Mouse (Mus musculus): ENCODE data around the gene Usp30. TPM values are rescaled to one million over a fixed set of nuclear protein-coding genes. Genes with fewer than 3 reads are reported as not detected.
A peak's percentile ranks its signal among the peaks of the same experiment; 100 is the strongest.

Usp30 gene
- polyA plus RNA-seq, 1 experiment from 2014 or later = 12.7 TPM

- peaks cover 19% of the 10 kb centered on the region for H3K36me3 ChIP-seq
- H3K4me2 ChIP-seq (replicated peaks) = peak within 1 kb of the TSS; percentile 93
- H3K9me3 ChIP-seq (replicated peaks) = no peaks in the 10 kb centered on the region
- WGBS = under 1% methylated on average over 69 of the region's 69 CpGs
- peak within 1 kb of the TSS; percentile 93 for H3K27ac ChIP-seq (replicated peaks)
- H3K4me1 ChIP-seq = peaks cover 27% of the 10 kb centered on the region
- peak within 1 kb of the TSS; percentile 71 for H3K4me3 ChIP-seq (replicated peaks)
- H3K27me3 ChIP-seq = no peaks in the 10 kb centered on the region
- ATAC-seq (ENCODE audit: insufficient number of reproducible peaks, low FRiP score, low TSS enrichment, low read depth) = peak; percentile 32; the same call in 1 of the 2 replicates
- H3K9ac ChIP-seq = peak within 1 kb of the TSS; percentile 68
Observed at GRCm38 (mm10) chr5:114127374-114128349, 62.4 kb downstream of the Usp30 start, which contains the start of gene Alkbh2. Gene Alkbh2, minus strand, starts transcription at chr5:114128218.

GRCm38 (mm10) chr5:114129550-114130210, 64.4 kb downstream of the Usp30 start:
- H3K9me3 ChIP-seq (replicated peaks) = no peaks in the 10 kb centered on the region
- peak overlapping the region; percentile 100 for H3K4me2 ChIP-seq (replicated peaks)
- WGBS = 74% methylated on average over 15 of the region's 15 CpGs
- no peaks in the 10 kb centered on the region for H3K27me3 ChIP-seq
- peaks cover 30% of the 10 kb centered on the region for H3K4me1 ChIP-seq
- no peaks in the 10 kb centered on the region for H3K36me3 ChIP-seq
- H3K27ac ChIP-seq (replicated peaks) = no peak overlapping the region
- ATAC-seq (ENCODE audit: insufficient number of reproducible peaks, low FRiP score, low TSS enrichment, low read depth) = no peak
- no peak overlapping the region for H3K9ac ChIP-seq
- peak overlapping the region; percentile 84 for H3K4me3 ChIP-seq (replicated peaks)

DNA sequence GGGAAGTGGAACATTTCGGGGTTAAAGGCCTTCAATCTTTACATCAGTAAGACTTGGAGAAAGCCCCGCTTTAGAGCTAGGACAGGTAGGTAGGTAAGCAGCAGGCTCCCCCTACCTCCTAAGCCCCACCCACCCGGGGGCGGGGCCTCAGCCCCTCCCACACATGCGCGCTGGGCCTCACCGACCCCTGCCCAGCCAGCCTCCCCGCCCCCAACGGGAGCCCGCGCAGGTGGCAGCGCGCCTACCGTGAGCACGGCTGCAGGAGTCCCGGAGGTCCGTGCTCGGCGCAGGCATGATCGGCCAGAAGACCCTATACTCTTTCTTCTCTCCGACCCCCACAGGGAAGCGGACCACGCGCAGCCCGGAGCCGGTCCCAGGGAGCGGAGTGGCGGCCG, 64.9 kb downstream of the Usp30 start, which contains the start of gene Ung:
TSS of gene Ung (plus strand) at position 176 of the 395 bp plus-strand sequence.
- Histone ChIP-seq H3K4me2 (replicated peaks) (peak within 1 kb of the TSS; percentile 100), H3K27ac (replicated peaks) (peak within 1 kb of the TSS; percentile 49), H3K9me3 (replicated peaks) (no peaks in the 10 kb centered on the region), H3K27me3 (no peaks in the 10 kb centered on the region), H3K36me3 (no peaks in the 10 kb centered on the region), H3K4me1 (peaks cover 30% of the 10 kb centered on the region), H3K9ac (peak within 1 kb of the TSS; percentile 58), H3K4me3 (replicated peaks) (peak within 1 kb of the TSS; percentile 84)
- WGBS = 2% methylated on average over 29 of the region's 29 CpGs
- peak; percentile 30; the same call in 1 of the 2 replicates for ATAC-seq (ENCODE audit: insufficient number of reproducible peaks, low FRiP score, low TSS enrichment, low read depth)

DNA sequence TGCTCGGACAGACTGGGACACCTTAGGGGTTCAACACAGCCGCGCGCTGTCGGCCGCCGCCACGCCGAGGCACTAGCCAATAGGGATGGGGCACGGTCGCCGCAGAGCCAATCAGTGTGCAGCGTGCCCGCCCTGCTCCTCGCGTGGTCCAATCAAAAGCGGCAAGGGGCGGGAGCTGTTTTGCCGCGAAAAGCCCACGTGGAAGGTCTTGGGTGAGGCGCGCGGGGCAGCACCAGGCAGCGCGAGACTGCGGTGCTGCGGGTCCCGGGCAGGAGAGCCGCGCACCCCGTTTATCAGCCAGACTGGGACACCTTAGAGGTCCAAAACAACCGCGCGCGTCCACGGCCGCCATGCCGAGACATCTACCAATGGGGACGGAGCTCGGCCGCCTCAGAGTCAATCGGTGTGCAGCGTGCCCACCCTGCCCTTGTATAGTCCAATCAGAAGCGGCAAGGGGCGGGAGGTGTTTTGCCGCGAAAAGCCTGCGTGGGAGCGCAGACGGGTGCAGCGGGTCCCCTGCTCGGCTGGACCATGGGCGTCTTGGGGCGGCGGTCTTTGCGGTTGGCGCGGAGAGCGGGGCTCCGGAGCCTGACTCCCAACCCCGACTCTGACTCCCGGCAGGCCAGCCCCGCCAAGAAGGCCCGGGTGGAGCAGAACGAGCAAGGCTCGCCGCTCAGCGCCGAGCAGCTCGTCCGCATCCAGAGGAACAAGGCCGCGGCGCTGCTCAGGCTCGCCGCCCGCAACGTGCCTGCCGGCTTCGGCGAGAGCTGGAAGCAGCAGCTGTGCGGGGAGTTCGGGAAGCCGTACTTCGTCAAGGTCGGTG, 65.6 kb downstream of the Usp30 start:
- peak overlapping the region; percentile 100 for H3K4me2 ChIP-seq (replicated peaks)
- H3K4me3 ChIP-seq (replicated peaks) = peak overlapping the region; percentile 84
- H3K27ac ChIP-seq (replicated peaks) = peak overlapping the region; percentile 49; the same call in 1 of the 2 replicates
- peak overlapping the region; percentile 58 for H3K9ac ChIP-seq
- H3K9me3 ChIP-seq (replicated peaks) = no peaks in the 10 kb centered on the region
- peaks cover 30% of the 10 kb centered on the region for H3K4me1 ChIP-seq
- H3K36me3 ChIP-seq = peaks cover under 1% of the 10 kb centered on the region; the same call in 1 of the 2 replicates
- WGBS = under 1% methylated on average over 87 of the region's 87 CpGs
- no peaks in the 10 kb centered on the region for H3K27me3 ChIP-seq
- peak; percentile 98 for ATAC-seq (ENCODE audit: insufficient number of reproducible peaks, low FRiP score, low TSS enrichment, low read depth)

DNA sequence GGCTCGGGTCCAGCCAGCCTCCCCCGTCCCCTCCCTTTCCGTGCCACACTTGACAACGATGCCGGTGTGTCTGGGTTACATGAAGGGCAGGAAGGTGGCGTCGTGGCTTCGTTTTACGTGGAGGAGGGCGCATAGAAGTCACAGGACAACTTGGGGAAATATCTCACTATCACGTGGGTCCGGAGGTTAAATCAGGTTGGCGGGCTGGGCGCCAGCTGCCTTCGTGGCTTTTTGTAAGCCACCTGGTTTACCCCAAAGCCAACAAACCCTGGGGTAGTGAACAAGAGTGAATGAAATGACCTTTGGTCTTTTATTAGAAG, 66.2 kb downstream of the Usp30 start:
- no peak for ATAC-seq (ENCODE audit: insufficient number of reproducible peaks, low FRiP score, low TSS enrichment, low read depth)
- Histone ChIP-seq H3K4me1 (peaks cover 30% of the 10 kb centered on the region), H3K9ac (peak overlapping the region; percentile 49; the same call in 1 of the 2 replicates), H3K4me3 (replicated peaks) (peak overlapping the region; percentile 84), H3K4me2 (replicated peaks) (peak overlapping the region; percentile 100), H3K9me3 (replicated peaks) (no peaks in the 10 kb centered on the region), H3K27ac (replicated peaks) (peak overlapping the region; percentile 49; the same call in 1 of the 2 replicates), H3K36me3 (peaks cover 6% of the 10 kb centered on the region), H3K27me3 (no peaks in the 10 kb centered on the region)
- WGBS = under 1% methylated on average over 15 of the region's 15 CpGs

DNA sequence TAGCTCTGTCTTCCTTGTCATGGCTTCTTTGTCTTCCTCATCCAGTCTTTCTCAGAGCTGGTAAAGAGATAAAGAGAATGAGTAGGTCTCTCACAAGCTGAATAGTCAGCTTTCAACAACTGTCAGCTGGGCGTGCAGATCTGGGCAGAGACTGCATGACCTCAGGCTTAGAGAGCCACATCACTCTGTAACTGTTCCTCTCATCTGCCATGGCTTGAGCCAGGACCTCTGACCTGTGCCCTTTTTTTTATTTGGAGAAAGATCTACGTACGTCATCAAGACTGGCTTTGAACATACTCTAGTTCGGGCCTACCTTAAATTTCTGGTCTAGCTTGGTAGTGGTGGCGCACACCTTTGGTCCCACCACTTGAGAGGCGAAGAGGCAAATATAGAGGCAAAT, 67.6 kb downstream of the Usp30 start:
- no peak for ATAC-seq (ENCODE audit: insufficient number of reproducible peaks, low FRiP score, low TSS enrichment, low read depth)
- no peak overlapping the region for H3K9ac ChIP-seq
- no peak overlapping the region for H3K4me3 ChIP-seq (replicated peaks)
- 86% methylated on average over 6 of the region's 6 CpGs for WGBS
- no peak overlapping the region for H3K4me2 ChIP-seq (replicated peaks)
- no peaks in the 10 kb centered on the region for H3K9me3 ChIP-seq (replicated peaks)
- peaks cover 18% of the 10 kb centered on the region for H3K36me3 ChIP-seq
- H3K27me3 ChIP-seq = no peaks in the 10 kb centered on the region
- H3K27ac ChIP-seq (replicated peaks) = no peak overlapping the region
- peaks cover 26% of the 10 kb centered on the region for H3K4me1 ChIP-seq

GRCm38 (mm10) chr5:114134091-114134534, 68.9 kb downstream of the Usp30 start:
- no peak overlapping the region for H3K4me3 ChIP-seq (replicated peaks)
- no peak overlapping the region for H3K27ac ChIP-seq (replicated peaks)
- WGBS = 43% methylated on average over 6 of the region's 6 CpGs
- ATAC-seq (ENCODE audit: insufficient number of reproducible peaks, low FRiP score, low TSS enrichment, low read depth) = no peak
- H3K4me1 ChIP-seq = peaks cover 33% of the 10 kb centered on the region
- no peaks in the 10 kb centered on the region for H3K9me3 ChIP-seq (replicated peaks)
- H3K9ac ChIP-seq = no peak overlapping the region
- no peak overlapping the region for H3K4me2 ChIP-seq (replicated peaks)
- H3K27me3 ChIP-seq = no peaks in the 10 kb centered on the region
- H3K36me3 ChIP-seq = peaks cover 20% of the 10 kb centered on the region

- Histone ChIP-seq H3K4me3 (replicated peaks) (no peak overlapping the region), H3K4me2 (replicated peaks) (no peak overlapping the region), H3K9ac (no peak overlapping the region), H3K4me1 (peaks cover 26% of the 10 kb centered on the region), H3K36me3 (peaks cover 20% of the 10 kb centered on the region), H3K27ac (replicated peaks) (no peak overlapping the region), H3K9me3 (replicated peaks) (no peaks in the 10 kb centered on the region), H3K27me3 (no peaks in the 10 kb centered on the region)
- 86% methylated on average over 10 of the region's 10 CpGs for WGBS
- no peak for ATAC-seq (ENCODE audit: insufficient number of reproducible peaks, low FRiP score, low TSS enrichment, low read depth)
Observed at GRCm38 (mm10) chr5:114135516-114135915, 70.3 kb downstream of the Usp30 start.

DNA sequence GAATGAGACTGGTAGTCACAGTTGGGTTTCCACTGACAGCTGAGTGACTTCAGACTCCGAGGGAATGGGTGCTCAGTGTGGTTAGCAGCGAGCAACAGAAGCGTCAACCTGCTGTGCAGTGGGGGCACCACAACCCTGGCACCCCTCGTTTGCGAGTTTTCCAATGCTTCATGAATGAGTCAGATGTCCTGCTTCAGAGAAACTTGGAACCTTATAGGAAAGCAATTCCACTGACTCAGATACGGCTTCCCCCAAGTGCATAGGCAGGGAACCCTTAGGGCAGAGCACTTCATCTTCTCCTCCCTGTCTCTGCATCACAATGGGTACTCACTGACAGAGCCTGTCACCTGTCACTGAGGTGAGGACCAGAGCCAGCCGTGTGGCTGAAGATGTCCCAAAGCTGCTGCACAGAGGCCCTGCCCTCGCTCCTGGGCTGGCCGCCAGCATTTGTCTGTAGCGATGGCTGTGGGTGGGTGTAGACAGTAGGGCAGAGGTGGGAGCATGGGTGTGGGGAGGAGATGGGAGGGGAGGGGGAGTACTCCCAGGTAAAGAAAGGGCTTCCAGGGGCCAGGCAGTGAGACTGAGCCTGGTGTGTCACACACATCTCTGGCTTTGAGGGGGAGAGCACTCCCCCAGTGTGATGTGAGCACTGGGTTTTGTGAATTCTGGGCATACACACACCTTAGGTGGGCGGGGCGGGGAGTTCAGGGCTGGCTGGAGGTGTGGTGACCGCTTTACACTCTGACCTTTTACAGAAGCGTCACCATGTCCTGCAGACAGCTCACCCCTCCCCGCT, 72.4 kb downstream of the Usp30 start:
- no peaks in the 10 kb centered on the region for H3K9me3 ChIP-seq (replicated peaks)
- peaks cover 13% of the 10 kb centered on the region for H3K4me1 ChIP-seq
- H3K4me2 ChIP-seq (replicated peaks) = no peak overlapping the region
- no peak overlapping the region for H3K27ac ChIP-seq (replicated peaks)
- H3K27me3 ChIP-seq = no peaks in the 10 kb centered on the region
- H3K9ac ChIP-seq = no peak overlapping the region
- whole genome bisulfite sequencing = 80% methylated on average over 15 of the region's 15 CpGs
- ATAC-seq (ENCODE audit: insufficient number of reproducible peaks, low FRiP score, low TSS enrichment, low read depth) = no peak
- peaks cover 20% of the 10 kb centered on the region for H3K36me3 ChIP-seq
- no peak overlapping the region for H3K4me3 ChIP-seq (replicated peaks)

Data from embryonic facial prominence, embryonic 15.5 days (tissue).